Comparison of ENCODE assay signal across 1 mouse cellular context in the genomic region with DNA sequence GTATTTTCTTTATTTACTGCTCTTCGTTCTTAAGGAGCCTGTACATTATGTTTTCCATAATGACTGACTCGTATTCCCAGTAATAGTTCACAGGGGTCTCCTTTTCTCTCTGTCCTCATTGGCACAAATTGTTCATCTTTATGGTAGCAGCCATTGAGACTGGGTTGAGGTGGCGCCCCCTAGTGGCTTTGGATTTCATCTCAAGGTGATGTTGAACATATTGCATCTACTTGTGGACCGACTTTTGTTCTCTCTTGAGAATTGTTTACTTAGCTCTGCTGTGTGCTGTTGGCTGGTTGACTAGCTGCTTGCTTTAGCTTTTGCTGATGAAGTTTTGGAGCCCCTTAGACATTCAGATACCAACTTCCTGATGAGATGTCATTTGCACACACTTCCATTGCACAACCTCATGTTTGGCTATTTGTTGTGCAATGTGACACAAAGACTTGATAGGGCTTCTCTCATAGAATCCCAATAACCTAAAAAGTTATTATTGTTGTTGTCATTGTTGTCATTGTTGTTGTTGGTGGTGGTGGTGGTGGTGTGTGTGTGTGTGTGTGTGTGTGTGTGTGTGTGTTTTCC.
TF ChIP-seq lines count a peak whose summit lies in the region.

No protein-coding gene starts in this region.

TF ChIP-seq in MEL, 35 proteins besides CTCF, POLR2A, EP300 and RAD21 (continued from another document):
- TF ChIP-seq ZNF384 (IDR thresholded peaks at IDR 0.05; ENCODE audit: low read depth, low read length) (no peak), SIN3A (IDR thresholded peaks at IDR 0.05; ENCODE audit: low read length) (0 out of 2 replicates have a peak, but pooled peaks have one; percentile 1), SMC3 (IDR thresholded peaks at IDR 0.05; ENCODE audit: low read depth, low read length) (peak; percentile 75), POLR2AphosphoS2 (IDR thresholded peaks at IDR 0.05; ENCODE audit: low read length) (no peak)
